Mouse (Mus musculus) heart, adult 2 months (tissue): ENCODE measurements around the gene Frmpd2.

Source experiments
- CTCF ChIP-seq: fragments of 200-600 bp; IDR thresholded peaks from 2 replicates; pipeline ENCODE4 v1.8.1; 2022; ENCODE audit warnings: antibody characterized with exemption, mild to moderate bottlenecking, moderate library complexity
- POLR2A ChIP-seq: fragments of 200-500 bp; IDR thresholded peaks from 2 replicates; pipeline ENCODE4 v1.6.1; 2011; ENCODE audit warnings: mild to moderate bottlenecking, low read depth, low read length, control low read depth; ENCODE audit not compliant: insufficient read depth

- TF ChIP-seq CTCF (no peak), POLR2A (no peak)
These were observed 59.9 kb downstream of the Frmpd2 start for GRCm38 (mm10) chr14:33531331-33531912.
